Mouse (Mus musculus): Measurements from ENCODE around the gene Foxi1.
"Not testable (repeated sequence)": the region's sequence is repeated elsewhere in the genome, so short reads cannot be mapped to it uniquely, and the experiment has no call there.

Foxi1 gene

GRCm38 (mm10) chr11:34207989-34208388 lies at the start of gene Foxi1:
Foxi1 (minus strand) TSS chr11:34208089.
- DNase-seq: no peak

GRCm38 (mm10) chr11:34242979-34243378 lies 35.1 kb upstream of the Foxi1 start:
- no peak for DNase-seq

- DNase-seq: no peak
Observed at GRCm38 (mm10) chr11:34240252-34240651, 32.4 kb upstream of the Foxi1 start.

GRCm38 (mm10) chr11:34239691-34240090 lies 31.8 kb upstream of the Foxi1 start:
- no peak for DNase-seq

- DNase-seq: no peak
Observed at GRCm38 (mm10) chr11:34236885-34237284, 29.0 kb upstream of the Foxi1 start.

- DNase-seq: peak; percentile 16 to 24
Observed at GRCm38 (mm10) chr11:34236091-34236759, 28.3 kb upstream of the Foxi1 start.

GRCm38 (mm10) chr11:34228758-34229364 lies 21.0 kb upstream of the Foxi1 start:
- peak; percentile 38 to 51 for DNase-seq

- no peak for DNase-seq
Observed at GRCm38 (mm10) chr11:34227180-34227579, 19.3 kb upstream of the Foxi1 start.

- not testable (repeated sequence) for DNase-seq
Observed at GRCm38 (mm10) chr11:34220596-34220995, 12.7 kb upstream of the Foxi1 start.

- peak; percentile 19 to 40 for DNase-seq
Observed at GRCm38 (mm10) chr11:34212853-34213252, 5.0 kb upstream of the Foxi1 start.

GRCm38 (mm10) chr11:34202769-34203168 lies 5.1 kb downstream of the Foxi1 start:
- no peak for DNase-seq

- DNase-seq: no peak
Observed at GRCm38 (mm10) chr11:34195142-34195541, 12.7 kb downstream of the Foxi1 start.

GRCm38 (mm10) chr11:34194158-34194941 lies 13.5 kb downstream of the Foxi1 start:
- DNase-seq: no peak

GRCm38 (mm10) chr11:34193658-34194057 lies 14.2 kb downstream of the Foxi1 start:
- no peak for DNase-seq

- DNase-seq: no peak
Observed at GRCm38 (mm10) chr11:34184266-34184665, 23.6 kb downstream of the Foxi1 start.

GRCm38 (mm10) chr11:34181214-34182117 lies 26.4 kb downstream of the Foxi1 start:
- no peak for DNase-seq

- no peak for DNase-seq
Observed at GRCm38 (mm10) chr11:34178752-34179151, 29.1 kb downstream of the Foxi1 start.

- no peak for DNase-seq
Observed at GRCm38 (mm10) chr11:34176371-34176770, 31.5 kb downstream of the Foxi1 start.

GRCm38 (mm10) chr11:34171221-34171620 lies 36.7 kb downstream of the Foxi1 start:
- no peak for DNase-seq

GRCm38 (mm10) chr11:34169464-34169894 lies 38.4 kb downstream of the Foxi1 start:
- DNase-seq: no peak

- DNase-seq: no peak
Observed at GRCm38 (mm10) chr11:34166392-34166791, 41.5 kb downstream of the Foxi1 start.

- DNase-seq: no peak
Observed at GRCm38 (mm10) chr11:34165278-34165677, 42.6 kb downstream of the Foxi1 start.

GRCm38 (mm10) chr11:34158916-34159315 lies 49.0 kb downstream of the Foxi1 start:
- DNase-seq: no peak

Measured in thymus, postnatal 36 days (tissue).